Mouse (Mus musculus): ENCODE measurements around the gene Arsb.

The Arsb gene

DNA sequence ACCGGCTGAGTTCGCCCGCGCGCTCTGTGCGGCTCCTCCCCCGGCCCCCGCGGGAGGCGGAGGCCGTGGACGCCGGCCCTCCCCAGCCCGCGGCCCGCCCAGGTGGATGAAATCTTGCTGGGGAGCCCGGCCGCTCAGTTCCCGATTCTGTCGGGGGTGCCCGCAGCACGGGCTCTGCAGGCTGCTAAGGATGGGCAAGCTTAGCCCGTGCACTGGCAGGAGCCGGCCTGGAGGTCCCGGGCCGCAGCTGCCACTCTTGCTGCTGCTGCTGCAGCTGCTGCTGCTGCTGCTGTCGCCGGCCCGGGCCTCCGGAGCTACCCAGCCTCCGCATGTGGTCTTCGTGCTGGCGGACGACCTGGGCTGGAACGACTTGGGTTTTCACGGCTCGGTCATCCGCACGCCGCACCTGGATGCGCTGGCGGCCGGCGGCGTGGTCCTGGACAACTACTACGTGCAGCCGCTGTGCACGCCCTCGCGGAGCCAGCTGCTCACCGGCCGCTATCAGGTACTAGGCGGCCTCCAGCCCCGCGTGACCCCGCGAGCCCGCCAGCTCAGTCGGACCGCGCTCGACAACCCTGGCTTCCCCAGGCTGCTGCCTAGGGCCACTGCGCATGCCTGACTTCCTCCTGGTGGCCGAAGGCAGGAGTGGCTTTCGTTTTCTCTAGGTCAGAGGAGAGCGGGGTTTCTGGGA lies at the start of gene Arsb:
TSS of gene Arsb (plus strand) at position 43 of the 691 bp plus-strand sequence.
- DNase-seq, result peak; percentile 73

DNA sequence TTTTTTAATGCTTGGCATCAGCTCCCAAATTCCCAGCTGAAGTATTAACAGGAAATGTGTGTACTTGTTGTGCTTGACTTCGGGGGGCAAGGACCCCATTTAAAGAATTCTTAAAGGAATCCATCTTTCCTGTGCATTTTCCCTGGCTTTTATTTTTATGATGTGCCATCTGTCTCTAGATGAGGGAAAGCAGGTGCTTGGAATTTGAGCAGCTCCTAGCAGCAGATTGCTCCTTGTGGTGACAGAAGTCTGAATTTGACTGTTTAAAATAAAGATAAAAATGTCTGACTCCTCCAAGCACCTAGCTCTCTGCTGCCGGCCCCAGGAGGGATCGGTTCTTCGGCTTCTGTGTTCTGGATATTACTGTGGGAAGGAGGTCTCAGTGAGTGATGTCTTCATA lies 49.5 kb upstream of the Arsb start:
- no peak for DNase-seq

- no peak for DNase-seq
Measured at GRCm38 (mm10) chr13:93723455-93723854, 48.0 kb upstream of the Arsb start.

DNA sequence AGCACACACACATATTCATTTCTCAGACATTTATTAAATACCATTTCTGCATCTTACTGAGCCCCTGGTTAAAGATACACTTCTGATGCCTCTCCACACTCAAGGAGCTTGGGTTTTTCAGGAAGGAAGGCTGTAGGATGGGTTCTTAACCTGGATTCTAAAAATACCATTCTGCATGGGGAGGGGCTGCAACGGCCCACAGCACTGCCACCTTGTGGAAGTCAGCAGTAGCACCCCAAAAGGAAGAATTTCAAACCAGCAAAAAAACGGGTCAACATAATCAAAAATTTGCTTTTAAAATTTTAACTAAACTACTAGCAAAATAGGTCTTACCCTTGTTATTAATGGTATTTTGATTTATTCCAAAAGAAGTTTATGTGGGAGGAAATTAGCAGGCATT lies 47.2 kb upstream of the Arsb start:
- peak; percentile 10 for DNase-seq

DNA sequence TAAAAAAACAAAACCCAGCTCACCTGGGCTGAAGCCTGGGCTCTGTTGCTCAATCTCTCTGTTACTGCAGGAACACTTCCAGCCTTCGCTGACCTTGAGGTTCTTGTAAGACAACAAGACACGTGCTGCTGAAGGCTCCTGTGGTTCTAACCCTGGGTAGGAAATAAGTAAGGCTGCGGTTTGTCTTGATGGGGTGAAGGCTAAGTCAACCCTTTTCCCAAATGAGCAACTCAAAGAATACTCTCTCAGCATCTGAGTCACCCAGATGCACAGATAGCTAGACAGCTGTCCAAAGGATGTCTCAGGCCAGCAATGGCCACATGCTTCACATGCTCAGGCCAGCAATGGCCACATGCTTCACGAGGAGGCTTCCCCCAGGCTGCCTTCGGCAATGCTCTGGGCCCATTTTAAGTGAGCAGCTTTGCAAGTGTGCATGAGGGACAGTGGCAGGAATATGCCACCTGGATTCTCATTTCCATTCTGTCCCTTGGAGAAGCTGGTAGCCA lies 36.2 kb upstream of the Arsb start:
- DNase-seq, result no peak

GRCm38 (mm10) chr13:93744118-93744517 lies 27.3 kb upstream of the Arsb start:
- DNase-seq, result no peak

GRCm38 (mm10) chr13:93752597-93753400 lies 18.6 kb upstream of the Arsb start:
- no peak for DNase-seq

GRCm38 (mm10) chr13:93755084-93755483 lies 16.3 kb upstream of the Arsb start:
- DNase-seq, result no peak

DNA sequence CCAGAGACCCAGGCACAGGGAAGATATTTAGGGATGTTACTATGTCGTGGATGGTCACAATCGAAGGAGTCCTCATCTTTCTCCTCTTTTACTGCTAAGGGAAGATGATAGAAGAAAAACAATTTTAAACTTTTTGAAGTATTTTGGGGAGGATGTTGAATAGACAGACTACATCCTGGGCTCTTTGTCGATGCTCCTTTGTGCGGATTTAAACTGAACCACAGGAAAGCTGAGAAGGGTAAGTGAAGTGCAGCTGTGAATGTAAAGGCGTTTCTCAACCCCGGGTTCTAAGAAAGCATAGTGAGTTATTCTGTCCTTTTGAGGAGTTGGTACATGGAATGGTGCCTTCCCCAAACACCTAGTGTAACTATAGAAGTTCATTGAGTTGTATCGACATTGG lies 14.8 kb upstream of the Arsb start:
- no peak for DNase-seq

DNA sequence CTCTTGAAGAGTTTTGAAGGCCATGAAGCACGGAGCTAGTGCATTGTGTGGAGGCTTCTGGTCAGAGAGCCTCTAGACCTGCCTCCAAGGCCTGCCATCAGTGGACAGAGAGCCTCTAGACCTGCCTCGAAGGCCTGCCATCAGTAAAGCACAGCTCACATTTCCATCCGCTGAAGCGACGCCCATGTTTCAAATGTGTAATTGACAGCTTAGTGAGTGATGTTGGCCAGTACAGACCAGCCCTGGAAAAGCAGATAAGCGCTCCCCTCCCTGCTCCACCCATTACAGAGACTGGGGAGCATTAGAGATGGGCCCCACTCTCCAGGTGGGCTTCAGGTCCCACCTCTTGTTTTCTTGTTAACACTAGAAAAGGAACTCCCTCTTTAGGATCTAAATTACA lies 13.9 kb upstream of the Arsb start:
- no peak for DNase-seq

DNA sequence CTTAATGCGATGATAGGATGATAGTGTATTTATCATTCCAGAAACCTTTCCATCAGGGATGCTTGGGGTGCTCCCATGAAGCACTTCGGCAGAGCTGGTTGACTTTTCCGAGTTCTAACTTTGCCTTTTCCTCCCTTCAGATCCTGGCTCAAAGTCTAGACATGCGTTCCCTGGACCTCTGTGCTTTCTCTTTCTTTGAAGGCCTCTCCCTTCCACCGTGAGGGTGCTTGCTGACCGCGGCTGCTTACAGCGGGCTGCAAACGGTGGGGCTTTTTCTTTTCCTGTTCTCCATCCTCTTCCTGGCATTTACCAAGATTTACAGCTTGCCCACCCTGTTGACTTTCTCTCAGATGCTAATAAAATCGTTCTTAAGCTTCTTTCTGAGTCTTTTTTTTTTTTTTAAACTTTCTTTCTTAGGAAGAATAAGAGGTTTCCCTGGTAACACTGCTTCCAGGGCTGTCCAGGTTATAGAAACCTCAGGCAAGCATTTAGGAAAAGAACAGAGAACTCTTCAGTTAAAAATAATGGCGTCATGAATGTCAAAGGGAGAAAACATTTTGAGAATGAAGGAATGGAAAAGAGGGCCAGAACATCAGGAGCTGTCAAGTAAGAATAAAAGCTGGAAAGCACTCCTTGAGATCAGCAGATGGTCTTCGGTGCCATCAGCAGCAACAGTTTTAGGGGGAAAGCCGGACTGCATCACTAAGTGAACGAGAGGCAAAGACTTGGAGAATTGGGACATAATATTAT lies 13.1 kb upstream of the Arsb start:
- no peak for DNase-seq

DNA sequence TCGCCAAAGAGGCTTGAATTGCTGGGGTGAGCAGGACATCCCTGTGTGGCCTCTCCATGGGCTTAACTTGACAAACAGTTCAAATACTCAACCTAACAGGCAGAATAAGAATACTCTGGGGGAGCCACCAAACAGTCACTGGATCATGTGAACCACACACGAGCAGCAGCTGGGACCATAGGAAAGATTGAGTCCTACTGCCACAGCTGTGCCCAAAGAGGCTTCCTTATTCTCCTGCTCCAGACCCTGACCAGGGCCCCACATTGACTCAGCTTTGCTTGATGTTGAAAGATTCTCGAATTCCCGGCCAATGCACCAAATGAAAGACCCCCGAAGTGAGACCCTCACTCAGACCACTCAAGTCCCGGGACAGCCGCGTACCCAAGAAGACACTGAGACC lies 9.6 kb upstream of the Arsb start:
- no peak for DNase-seq

GRCm38 (mm10) chr13:93762879-93763278 lies 8.6 kb upstream of the Arsb start:
- DNase-seq, result no peak

DNA sequence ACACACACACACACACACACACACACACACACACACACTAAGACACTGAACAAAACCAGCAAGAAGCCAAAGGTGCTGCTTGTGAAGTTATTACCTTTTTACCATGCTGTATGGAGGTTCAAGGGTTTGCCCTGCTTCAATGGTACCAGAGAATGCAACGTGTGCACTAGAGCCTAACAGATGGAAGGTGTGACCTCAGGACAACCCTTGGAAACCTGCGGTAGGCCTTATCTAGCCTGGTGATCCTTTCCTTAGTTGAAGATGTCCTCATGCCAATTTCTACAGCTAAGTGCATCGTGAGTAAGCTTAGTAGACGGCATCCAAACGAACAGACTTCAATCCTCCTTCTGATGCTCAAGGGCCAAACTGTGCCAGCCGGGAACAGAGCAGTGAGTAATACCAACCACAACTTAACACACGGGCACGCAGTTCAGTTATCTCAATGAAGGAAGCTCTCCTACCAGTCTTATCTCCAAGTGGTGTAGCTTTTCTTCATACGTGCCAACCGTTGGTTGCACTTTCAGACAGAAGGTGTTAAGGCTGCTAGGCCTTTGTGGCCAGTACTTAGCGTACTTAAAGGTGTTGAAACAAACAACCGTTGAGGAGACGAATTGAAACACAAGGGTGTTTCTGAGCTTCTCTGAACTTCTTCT lies 7.0 kb upstream of the Arsb start:
- no peak for DNase-seq

- no peak for DNase-seq
Measured at GRCm38 (mm10) chr13:93771031-93771587, 321 bp upstream of the Arsb start.

DNA sequence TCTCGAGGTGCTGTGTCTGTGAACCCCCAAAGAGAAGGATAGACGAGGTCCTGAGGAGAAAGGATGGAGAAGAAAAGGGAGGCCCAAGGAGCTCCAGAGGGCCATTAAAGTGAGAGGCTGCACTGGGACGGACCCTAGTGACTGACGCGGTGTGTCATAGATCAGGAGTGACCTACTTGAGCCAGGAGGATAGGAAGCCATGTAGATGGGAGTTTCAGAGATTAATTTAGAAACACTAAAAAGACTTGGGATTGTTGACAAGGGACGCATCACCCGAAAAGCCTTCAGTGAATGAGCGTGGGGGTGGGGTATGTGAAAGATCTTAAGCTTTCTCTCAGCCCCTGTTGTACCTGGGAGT lies 828 bp downstream of the Arsb start:
- DNase-seq, result no peak

DNA sequence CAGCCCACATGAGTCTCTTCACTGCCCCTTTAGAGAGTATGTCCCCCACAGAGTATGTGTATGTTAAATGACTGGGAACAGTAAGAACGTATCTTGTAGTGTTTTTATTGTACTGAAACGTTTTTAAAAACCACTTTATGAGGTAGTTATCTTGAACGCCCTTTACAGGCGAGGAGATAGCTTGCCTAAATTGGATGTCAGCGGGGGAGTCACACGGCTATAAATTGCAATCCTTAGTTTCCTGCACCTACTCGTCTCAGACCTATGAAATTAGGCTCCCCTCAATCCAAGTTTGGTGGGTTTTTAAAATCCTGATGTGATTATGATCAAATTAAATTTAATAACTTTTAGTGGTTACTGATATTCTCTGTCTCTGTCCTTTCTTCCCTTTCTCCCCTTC lies 1.4 kb downstream of the Arsb start:
- no peak for DNase-seq

- DNase-seq, result no peak
Measured at GRCm38 (mm10) chr13:93773704-93774315, 2.4 kb downstream of the Arsb start.

DNA sequence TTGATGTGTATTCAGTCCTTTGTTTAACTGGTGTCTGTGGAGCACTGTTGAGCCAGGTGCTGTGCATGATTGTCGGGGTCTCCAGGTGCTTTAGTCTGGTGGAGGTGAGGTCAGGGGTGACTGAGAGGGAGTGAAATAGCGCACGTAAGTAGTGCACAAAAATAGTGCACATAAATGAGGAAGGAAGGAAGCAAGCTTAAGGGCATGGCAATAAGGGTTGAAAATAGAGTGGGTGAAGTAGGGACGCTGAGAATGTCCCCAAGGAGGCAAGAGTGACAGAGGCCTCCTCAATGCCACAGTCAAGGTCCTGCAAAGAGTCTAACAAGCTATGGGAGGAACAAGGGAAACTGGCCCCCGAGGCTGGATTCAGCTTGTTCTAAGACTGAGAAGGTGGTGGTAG lies 11.4 kb downstream of the Arsb start:
- no peak for DNase-seq

DNA sequence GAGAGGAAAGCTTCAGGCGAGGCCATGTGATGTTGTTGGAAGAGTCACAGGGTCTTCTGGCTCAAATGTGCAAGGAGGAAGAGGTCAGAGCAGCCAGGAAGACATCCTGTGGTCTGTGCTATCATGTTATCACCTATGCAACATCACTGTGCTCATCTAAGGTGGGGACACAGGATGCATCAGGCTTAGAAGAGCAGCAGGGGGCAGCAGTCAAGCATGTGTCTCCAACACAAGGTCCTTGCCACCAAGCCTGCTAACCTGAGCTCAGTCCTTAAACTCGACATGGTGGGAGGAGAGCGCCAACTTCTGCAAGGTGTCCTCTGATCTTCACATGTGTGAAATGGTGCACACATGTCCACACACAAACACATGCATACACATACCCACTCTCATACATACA lies 13.9 kb downstream of the Arsb start:
- DNase-seq, result peak; percentile 39

DNA sequence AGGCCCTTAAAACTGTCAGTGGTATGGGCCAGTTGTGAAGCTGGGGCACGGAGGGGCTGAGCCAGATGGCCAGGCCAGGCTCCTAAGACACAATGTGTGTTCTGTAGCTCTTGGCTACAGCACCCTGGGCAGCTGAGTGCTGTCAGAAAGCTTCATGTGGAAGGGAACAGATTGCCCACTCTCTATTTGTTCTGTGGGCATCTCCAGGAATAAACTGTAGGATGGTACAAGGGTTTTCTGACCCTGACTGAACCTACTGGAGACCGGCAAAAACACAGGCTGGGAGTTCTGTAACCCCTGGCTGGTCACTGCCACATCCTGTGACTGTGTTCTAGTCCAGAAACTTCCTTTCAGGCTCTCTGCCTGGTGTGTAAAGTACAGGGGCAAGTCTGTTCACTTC lies 14.6 kb downstream of the Arsb start:
- DNase-seq, result no peak

DNA sequence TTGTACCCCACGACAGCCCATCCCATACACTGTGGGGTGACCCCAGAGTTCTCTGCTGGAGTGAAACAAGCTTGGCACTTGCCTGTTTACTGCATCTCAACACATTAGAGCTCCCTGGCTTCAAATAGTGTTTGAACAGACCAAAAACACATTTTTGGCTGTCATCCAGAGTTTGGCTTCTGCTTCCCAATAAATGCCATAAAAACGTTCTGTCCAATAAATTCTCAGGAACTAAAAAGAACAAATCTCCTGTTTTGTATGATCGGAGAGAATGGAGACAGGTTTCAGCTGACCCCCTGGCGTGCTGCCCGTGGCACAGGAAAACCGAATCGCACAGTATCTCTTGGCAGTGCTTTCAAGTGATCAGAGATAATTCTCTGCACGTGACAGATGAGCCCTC lies 16.2 kb downstream of the Arsb start:
- DNase-seq, result no peak
